Mouse (Mus musculus) spleen, adult 2 months (tissue): ENCODE measurements around the gene Cox17.

Experiments used
- CTCF ChIP-seq: fragments of 200-500 bp; IDR thresholded peaks from 2 replicates; pipeline ENCODE4 v1.5.1; 2011; ENCODE audit warnings: mild to moderate bottlenecking, inconsistent platforms; ENCODE audit not compliant: insufficient read depth, insufficient read length, insufficient replicate concordance; ENCODE audit errors: extremely low read depth
- POLR2A ChIP-seq: fragments of 200-500 bp; IDR thresholded peaks from 2 replicates; pipeline ENCODE4 v1.6.1; 2011; ENCODE audit warnings: low read depth, low read length, inconsistent platforms

GRCm38 (mm10) chr16:38363657-38364056, 16.9 kb downstream of the Cox17 start:
- TF ChIP-seq CTCF (no peak), POLR2A (no peak)
